Mouse (Mus musculus) ES-Bruce4 (cell line): Measurements from ENCODE around the gene Erc2. TPM values are rescaled to one million over a fixed set of nuclear protein-coding genes. Genes with fewer than 3 reads are reported as not detected.

Source experiments
- H3K27ac ChIP-seq: 2 replicates; pipeline ENCODE4 v1.5.1; 2012; ENCODE audit warnings: low read length, inconsistent platforms; ENCODE audit not compliant: insufficient read depth
- H3K27me3 ChIP-seq: 2 replicates; pipeline ENCODE4 v1.6.1; 2012; ENCODE audit warnings: mild to moderate bottlenecking, low read length, inconsistent platforms; ENCODE audit not compliant: control insufficient read depth, poor library complexity, insufficient read depth, severe bottlenecking
- H3K36me3 ChIP-seq: 2 replicates; pipeline ENCODE4 v1.6.1; 2012; ENCODE audit warnings: inconsistent platforms, mild to moderate bottlenecking, low read length, moderate library complexity; ENCODE audit not compliant: control insufficient read depth, poor library complexity, insufficient read depth, severe bottlenecking
- H3K4me1 ChIP-seq: one replicate; pipeline ENCODE4 v1.8.1; 2011; ENCODE audit warnings: low read length; ENCODE audit not compliant: control insufficient read depth, insufficient read depth
- H3K4me3 ChIP-seq: 2 replicates; pipeline ENCODE4 v1.5.1; 2011; ENCODE audit warnings: low read depth, mild to moderate bottlenecking, low read length
- H3K9ac ChIP-seq: 2 replicates; pipeline ENCODE4 v1.6.1; 2012; ENCODE audit warnings: low read depth, mild to moderate bottlenecking, inconsistent platforms; ENCODE audit not compliant: poor library complexity, severe bottlenecking
- H3K9me3 ChIP-seq: replicated peaks from 2 replicates; pipeline ENCODE4 v1.6.1; 2012; ENCODE audit warnings: mild to moderate bottlenecking, low read length, inconsistent platforms; ENCODE audit not compliant: control insufficient read depth, poor library complexity, insufficient read depth, severe bottlenecking
- CTCF ChIP-seq: IDR thresholded peaks from one replicate; pipeline ENCODE4 v1.8.1; 2011; ENCODE audit warnings: low read depth, low read length
- EP300 ChIP-seq: IDR thresholded peaks from 2 replicates; pipeline ENCODE4 v1.6.1; 2011; ENCODE audit warnings: low read depth, low read length; ENCODE audit not compliant: insufficient read depth
- POLR2A ChIP-seq: IDR thresholded peaks from one replicate; pipeline ENCODE4 v1.8.1; 2011; ENCODE audit warnings: low read length; ENCODE audit not compliant: insufficient read depth
- polyA plus RNA-seq: library from polyadenylated mRNA; stranded (reverse); fragments of >200 nt; gene quantifications from 2 replicates; pipeline ENCODE4 v1.2.4, GENCODE M21; 2011; ENCODE audit warnings: low read depth; ENCODE audit not compliant: missing spikeins, insufficient read depth, insufficient read length

Erc2 gene
- polyA plus RNA-seq, 1 experiment, result 10.0 TPM

GRCm38 (mm10) chr14:27821801-27822200, 199.6 kb downstream of the Erc2 start:
- Histone ChIP-seq H3K9me3 (no peaks in the 10 kb centered on the region), H3K27ac (no peak overlapping the region), H3K4me1 (no peaks in the 10 kb centered on the region), H3K36me3 (no peaks in the 10 kb centered on the region), H3K9ac (no peak overlapping the region), H3K4me3 (no peak overlapping the region), H3K27me3 (no peaks in the 10 kb centered on the region)
- TF ChIP-seq POLR2A (no peak), CTCF (no peak), EP300 (no peak)

DNA sequence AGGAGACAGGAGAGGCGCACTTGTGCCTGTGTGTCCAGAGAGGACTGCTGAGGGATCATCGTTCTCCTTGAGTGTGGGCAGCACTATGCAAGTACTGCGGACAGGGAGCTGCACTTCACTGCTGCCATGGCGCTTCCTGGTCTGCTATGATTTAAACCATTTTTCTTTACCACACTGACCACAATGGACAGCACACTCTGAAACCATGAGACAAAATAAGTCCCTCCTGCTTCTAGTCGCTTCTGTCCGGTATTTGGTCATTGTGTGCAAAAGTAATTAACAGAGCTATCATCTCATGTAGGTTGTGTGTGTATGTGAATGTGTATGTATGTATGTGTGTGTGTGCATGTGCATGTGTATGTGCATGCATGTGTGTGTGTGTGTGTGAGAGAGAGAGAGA, 200.3 kb downstream of the Erc2 start:
- no peaks in the 10 kb centered on the region for H3K9me3 ChIP-seq
- H3K4me3 ChIP-seq, result no peak overlapping the region
- H3K36me3 ChIP-seq, result no peaks in the 10 kb centered on the region
- H3K4me1 ChIP-seq, result no peaks in the 10 kb centered on the region
- TF ChIP-seq EP300 (no peak), POLR2A (no peak), CTCF (no peak)
- no peaks in the 10 kb centered on the region for H3K27me3 ChIP-seq
- no peak overlapping the region for H3K27ac ChIP-seq
- H3K9ac ChIP-seq, result no peak overlapping the region

- no peaks in the 10 kb centered on the region for H3K4me1 ChIP-seq
- no peaks in the 10 kb centered on the region for H3K9me3 ChIP-seq
- H3K27me3 ChIP-seq, result no peaks in the 10 kb centered on the region
- no peak for TF ChIP-seq CTCF
- no peak for TF ChIP-seq EP300
- no peak for TF ChIP-seq POLR2A
- no peaks in the 10 kb centered on the region for H3K36me3 ChIP-seq
- no peak overlapping the region for H3K4me3 ChIP-seq
- no peak overlapping the region for H3K9ac ChIP-seq
- no peak overlapping the region for H3K27ac ChIP-seq
Observed at GRCm38 (mm10) chr14:27823048-27823447, 200.8 kb downstream of the Erc2 start.

- TF ChIP-seq CTCF (no peak), EP300 (no peak), POLR2A (no peak)
Observed at GRCm38 (mm10) chr14:27823897-27824296, 201.7 kb downstream of the Erc2 start.

DNA sequence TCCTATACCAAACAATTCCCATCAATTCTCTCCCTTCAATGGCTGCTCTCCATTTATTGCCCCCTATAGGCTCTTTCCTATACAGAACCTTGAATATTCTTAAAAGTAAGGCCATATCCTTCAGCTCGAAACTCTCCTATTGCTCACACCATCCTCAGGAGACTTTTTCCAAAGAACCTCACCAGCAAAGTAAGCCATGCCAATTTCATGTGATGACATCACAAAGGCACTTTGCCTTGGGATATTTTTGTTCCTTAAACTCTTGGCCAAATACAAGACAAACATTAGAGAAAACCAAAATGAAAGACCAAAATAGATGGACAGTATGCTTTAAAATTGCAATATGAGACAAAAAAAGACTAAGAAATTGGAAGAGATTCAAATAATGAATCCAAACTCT, 204.6 kb downstream of the Erc2 start:
- Histone ChIP-seq H3K36me3 (no peaks in the 10 kb centered on the region), H3K27ac (no peak overlapping the region), H3K4me1 (no peaks in the 10 kb centered on the region), H3K9me3 (no peaks in the 10 kb centered on the region), H3K4me3 (no peak overlapping the region), H3K9ac (no peak overlapping the region), H3K27me3 (no peaks in the 10 kb centered on the region)
- TF ChIP-seq EP300 (no peak), POLR2A (no peak), CTCF (no peak)

More at GRCm38 (mm10) chr14:27823897-27824296, 201.7 kb downstream of the Erc2 start:
- no peaks in the 10 kb centered on the region for H3K36me3 ChIP-seq
- no peak overlapping the region for H3K9ac ChIP-seq
- H3K9me3 ChIP-seq, result no peaks in the 10 kb centered on the region
- H3K27me3 ChIP-seq, result no peaks in the 10 kb centered on the region
- H3K4me1 ChIP-seq, result no peaks in the 10 kb centered on the region
- H3K4me3 ChIP-seq, result no peak overlapping the region
- no peak overlapping the region for H3K27ac ChIP-seq

GRCm38 (mm10) chr14:27828089-27828488, 205.9 kb downstream of the Erc2 start:
- Histone ChIP-seq H3K9me3 (no peaks in the 10 kb centered on the region), H3K9ac (no peak overlapping the region), H3K36me3 (no peaks in the 10 kb centered on the region), H3K4me3 (no peak overlapping the region), H3K4me1 (no peaks in the 10 kb centered on the region), H3K27ac (no peak overlapping the region), H3K27me3 (no peaks in the 10 kb centered on the region)
- TF ChIP-seq CTCF (no peak), EP300 (no peak), POLR2A (no peak)
